Mouse (Mus musculus) testis, postnatal 10 days (tissue): ENCODE measurements around the gene Steap1.

Source experiments
- DNase-seq: peaks from one replicate; pipeline ENCODE4 v3.0.0; 2021; ENCODE audit warnings: low spot score

Gene Steap1

DNA sequence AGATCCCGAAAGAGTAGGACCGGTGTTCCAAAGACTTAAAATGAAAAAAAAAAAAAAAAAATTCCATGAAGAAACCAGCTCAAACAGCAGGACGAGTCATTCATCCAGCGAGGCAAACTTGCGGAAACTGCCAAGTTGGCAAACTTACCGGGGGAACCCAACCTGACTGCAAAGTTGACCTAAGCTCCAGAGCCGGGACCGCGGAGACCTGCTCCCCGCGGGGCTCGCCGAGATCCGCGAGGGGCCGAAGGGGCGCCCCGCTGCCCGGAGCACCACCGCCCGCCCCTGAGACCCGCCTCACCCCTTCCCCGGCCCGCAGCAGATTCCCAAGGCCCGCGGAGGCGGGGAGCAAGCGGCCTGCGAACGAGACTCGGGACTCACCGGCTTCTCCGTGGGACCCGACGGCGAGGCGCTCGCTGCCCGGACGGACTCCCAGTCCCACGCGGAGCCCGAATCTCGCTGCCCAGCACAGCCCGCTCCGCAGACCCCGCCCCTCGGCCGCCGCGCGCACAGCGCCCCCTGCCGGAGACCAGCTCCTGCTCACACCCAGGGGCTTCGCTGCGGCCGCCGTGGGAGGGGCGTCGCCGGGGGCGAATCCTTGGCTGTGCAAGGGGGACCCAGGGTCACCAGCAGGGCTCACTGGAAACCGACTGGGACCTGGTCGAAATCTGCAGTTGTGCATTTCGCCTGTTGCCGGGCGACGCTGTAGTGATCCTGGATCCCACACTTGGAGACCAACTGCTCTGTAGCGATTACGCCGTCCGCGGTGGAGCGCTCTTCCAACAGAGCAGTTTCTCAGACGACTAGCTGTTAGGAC is at the start of gene Steap1:
Steap1 (minus strand) TSS at position 461 of the 817 bp plus-strand sequence.
- DNase-seq: peak; percentile 98

DNA sequence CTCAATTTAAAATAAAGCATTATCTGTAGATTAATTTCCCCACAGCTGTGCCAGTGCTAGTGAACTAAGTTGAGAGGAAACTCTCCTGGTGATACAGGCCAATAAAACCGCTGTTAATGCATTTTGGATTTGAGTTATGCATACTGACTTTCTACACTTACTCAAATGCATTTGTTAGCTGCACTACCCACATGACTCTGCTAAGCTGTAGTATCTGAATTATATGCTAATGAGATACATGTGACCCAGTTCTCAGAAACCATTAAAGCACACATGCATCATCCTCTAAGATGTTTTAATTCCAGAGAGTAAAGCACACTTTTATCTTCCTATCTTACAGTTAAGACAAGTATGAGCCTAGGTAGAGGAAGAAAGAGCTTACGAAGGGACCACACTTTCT is 38.0 kb upstream of the Steap1 start:
- no peak for DNase-seq

DNA sequence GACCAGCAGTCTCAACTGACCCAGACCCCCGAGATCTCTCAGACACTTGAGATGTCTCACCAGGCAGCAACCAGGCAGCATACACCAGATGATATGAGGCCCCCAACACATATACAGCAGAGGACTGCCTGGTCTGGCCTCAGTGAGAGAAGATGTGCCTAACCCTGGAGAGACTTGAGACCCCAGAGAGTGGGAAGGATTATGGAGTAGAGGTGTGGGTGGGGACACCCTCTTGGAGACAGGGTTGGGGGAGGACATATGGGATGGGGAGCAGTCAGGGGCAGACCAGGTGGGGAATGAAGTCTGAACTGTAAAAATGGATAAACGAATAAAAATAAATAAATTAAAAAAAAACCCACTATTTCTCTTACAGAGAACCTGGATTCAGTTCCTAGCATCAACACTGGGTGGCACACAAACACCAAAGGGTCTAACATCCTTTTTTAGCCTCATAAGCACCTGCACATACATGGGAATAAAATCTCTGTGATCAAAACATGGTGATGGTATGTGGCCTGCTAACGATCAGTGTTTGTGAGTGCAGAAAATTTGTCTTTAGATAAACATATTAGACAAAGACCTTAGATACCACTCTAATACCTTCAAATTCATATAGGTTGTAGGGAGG is 7.4 kb upstream of the Steap1 start:
- no peak for DNase-seq

DNA sequence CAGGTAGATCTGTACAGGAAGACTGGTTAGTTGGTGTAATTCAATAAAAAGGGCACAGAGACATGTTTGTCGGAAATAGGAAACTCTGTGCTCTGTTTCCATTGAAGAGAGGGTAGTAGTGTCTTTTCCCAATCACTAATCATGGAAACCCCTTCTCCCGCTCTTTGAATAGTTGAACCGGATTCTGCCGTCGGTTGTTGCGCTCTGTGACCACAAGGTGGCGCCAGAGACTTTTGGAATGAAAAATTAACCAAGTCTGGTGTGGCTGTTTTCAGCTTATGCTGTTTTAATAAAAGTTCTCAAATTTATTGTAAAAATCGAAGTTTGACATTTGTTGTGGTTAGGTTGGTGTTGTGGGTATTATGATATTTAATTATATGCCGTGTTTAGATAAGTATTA is 5.9 kb upstream of the Steap1 start:
- DNase-seq: peak; percentile 80

DNA sequence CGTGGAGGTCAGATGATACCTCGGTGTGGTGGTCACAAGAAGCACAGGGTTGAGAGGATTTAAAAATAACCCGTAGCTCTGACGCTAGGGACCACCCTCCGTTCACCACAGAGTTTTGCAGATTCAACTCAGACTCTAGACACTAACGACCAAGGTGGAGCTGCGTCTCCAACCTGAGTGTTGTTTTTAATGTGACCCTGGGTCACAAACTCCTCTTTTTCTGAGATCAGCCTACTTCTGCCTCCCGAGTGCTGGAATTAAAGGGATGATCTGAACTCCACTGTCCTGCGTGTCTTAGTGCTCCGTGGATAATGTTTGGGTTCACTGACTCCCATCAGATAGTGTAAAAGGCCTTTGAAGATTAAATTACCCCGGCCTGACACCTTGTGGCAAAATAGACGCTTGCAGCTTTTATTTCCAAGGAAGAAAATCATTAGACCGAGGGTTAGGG is 671 bp upstream of the Steap1 start:
- DNase-seq: no peak

DNA sequence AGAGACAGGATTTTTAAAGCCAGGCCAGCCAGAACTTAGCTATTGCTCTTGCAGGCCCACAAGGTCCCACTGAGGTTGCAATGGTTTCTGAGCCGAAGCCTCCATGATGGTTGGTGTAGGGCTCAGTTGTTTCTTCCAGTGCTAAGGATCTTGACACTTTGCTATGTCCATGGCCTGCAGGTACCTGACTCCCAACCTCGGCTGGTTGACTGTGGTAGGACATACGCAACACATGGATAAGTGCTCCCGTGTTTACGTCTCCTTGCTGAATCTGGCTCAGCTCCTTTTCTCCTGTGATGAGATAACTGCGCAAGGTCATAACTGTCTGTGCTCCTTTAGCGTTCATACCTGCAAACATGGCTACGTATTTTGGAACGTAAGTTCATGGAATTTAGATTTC is 14.7 kb downstream of the Steap1 start:
- no peak for DNase-seq

DNA sequence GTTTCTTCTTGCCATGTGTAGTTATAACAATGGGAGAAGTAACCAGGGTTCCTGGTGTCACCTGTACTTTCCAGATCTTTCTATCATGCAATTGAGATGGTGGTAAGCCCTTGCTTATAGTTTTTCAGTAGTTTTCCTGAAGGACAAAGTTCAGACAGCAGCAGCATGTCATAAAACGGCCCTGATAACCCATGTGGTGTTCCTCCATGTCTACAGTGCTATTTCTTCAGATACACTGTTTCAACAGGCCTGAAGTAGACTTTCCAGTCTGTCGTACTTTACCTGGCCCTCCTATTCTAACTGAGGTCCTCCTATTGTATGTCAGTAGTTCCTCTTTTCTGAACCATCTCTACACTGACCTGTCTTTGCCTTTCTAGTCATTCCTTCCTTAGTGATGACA is 16.3 kb downstream of the Steap1 start:
- no peak for DNase-seq

DNA sequence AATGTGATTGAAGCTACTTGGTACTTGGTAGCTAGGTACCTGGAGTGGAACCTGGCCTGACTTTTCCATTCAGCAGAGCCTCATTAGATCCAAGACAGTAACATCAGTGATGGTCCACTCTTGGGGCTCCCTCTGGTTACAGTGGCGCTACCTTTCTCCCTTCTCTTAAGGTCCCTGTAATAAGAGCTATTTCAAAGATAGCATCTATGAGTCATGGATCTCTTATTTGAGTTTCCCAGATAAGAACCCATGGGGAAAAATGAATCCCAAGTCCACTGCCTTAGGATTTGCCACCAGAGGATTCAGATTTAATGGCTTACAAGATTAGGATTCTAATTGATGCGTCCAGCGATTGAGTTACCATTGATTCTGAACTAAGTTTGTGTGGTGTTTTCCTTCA is 16.9 kb downstream of the Steap1 start:
- no peak for DNase-seq

DNA sequence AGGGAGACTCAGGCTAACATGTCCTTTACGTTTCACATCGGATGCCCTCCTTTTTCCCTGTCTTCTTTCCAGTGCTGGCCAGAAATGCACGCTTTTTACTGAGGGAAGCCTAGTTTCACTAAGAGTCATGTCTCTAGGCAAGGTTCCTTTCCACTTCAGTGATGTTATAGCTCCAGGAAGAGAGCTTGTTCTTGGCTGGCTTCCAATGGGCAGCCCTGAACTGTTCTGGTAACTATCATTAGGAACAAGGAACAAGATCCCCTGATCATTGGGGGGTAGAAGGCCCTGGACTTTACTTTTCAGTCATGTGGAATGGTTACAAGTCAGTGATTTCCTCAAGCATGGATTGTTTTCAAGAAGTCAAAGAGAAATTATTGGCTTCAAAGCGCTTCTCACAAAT is 19.2 kb downstream of the Steap1 start:
- no peak for DNase-seq

DNA sequence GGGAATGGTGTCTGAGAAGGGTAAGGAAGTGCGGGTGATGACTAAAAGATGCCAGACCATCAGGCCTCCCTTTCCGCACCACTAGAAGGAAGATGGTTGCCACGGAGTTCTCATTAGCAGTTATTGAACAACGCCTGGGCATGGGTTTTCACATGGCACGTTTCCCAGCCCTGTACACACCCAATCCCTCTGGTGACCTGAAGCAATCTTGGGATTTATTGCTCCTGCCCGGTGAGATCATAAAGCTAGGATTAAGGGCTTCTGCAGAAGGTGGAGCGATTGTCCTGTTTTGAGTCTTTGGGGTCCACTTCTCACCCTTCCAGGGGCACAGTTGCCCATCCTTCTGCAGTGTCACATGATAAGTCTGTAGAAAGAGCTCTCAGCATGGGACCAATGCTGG is 26.9 kb downstream of the Steap1 start:
- DNase-seq: no peak

DNA sequence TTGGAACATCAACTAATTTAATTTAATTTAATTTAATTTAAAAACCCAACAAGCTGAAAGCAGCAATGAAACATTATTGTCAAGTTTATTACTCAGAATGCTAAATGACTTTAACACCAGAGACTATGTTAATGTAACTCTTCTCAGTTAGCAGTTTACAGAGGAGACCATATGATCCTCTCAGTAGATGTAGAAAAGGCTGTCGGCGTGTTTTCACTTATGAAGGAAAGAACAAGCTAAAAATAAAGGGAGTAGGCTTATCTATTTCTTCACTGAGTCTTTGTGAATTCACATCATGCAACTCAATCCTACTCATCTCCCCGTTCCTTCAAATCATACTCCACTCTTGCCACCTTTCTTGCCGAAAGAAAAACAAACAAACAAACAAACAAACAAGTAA is 38.1 kb downstream of the Steap1 start:
- DNase-seq: no peak

DNA sequence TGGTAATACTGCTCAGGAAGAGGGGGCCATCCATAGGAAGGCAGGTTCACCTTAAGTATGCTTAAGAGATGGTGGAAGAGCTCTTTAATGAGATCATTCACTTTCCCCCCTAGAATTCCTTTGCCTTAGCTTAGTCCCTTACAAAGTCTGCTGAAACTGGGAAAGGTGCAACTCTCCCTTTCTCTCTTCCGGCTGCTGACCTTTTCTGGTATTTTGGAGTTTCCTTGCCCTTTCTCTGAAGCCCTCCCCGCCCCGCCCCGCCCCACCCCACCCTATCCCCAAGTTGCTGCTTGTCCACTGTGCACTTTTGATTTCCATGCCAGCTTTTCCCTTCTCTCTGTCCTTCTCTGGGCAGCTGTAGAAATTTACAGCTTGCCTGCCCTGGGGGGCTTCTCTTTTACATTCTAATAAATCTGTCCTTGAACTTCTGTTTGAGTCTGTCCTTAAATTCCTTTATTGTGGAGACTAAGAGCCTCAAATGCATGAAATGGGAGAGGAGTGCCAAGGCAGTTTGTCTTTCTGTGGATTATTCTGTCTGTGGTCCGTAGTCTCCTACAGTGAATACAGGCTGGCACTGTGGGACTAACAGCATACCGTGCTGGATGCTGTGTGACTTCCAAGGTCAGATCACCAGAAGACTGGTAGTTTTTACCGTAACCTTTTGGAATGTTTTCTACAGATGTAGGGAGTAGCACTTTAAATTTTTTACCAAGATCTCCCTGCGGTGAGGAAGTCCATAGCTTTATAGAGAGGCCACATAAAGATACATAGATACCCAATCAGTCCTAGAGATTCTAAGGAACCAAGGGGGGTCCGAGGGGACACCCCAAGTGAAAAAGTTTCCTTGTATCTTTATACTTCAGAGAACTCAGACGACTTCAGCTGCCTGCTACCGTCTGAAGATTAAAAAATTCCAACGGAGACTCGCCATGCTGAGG is 41.5 kb downstream of the Steap1 start:
- DNase-seq: no peak

DNA sequence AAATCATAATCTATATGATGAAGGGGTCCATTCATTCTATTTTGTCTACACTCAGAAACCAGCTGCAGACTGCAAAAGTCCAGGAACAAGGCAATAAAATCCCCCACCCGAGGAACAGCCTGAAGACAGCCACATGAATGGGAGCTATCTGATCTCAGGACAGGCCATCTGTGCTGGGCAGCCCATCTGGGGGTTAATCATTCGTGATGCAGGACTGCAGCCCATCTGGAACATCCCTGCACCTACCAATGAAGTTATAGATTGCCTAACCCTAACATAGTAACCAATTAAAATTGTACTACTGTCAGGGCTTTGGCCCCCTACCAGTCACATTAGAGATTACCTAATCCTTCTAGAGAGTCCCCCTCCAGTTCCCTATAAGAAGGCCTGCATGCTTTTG is 44.1 kb downstream of the Steap1 start:
- DNase-seq: no peak

DNA sequence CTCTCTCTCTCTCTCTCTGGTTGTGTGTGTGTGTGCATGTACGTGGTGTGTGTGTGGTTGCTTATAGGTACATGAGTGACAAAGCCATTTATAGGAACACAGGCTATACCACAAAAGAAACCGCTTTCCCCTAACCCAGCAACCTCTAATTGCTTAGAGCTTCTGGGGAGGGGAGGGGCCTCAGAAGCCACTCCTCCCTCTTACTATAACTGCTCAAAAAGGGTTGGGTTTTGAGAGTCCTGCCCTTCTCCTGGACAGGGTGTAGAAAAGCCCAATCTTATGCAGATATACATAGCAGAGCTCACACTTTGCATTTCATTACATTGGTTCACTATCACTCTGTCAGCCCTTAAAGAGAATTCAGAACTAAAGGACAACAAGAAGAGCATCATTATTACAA is 48.7 kb downstream of the Steap1 start:
- no peak for DNase-seq

DNA sequence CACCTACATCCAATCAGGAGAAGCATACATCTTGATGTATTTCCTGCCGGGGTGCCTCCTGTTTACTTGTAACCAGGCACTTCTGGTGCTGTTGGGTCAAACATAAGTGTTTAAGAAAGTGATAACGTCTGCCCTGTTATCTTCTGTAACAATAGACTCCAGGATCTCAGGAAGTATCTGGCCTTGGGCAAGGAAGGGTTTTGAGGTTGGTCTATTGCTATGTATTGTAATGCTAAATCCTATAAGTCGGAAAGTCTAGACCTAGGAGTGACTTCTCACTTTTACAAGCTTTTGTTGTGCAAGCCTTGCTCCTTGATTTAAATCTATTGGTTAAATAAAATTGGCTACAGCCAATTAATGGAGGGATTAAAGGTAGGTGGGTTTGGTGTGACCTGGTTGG is 50.3 kb downstream of the Steap1 start:
- DNase-seq: no peak

DNA sequence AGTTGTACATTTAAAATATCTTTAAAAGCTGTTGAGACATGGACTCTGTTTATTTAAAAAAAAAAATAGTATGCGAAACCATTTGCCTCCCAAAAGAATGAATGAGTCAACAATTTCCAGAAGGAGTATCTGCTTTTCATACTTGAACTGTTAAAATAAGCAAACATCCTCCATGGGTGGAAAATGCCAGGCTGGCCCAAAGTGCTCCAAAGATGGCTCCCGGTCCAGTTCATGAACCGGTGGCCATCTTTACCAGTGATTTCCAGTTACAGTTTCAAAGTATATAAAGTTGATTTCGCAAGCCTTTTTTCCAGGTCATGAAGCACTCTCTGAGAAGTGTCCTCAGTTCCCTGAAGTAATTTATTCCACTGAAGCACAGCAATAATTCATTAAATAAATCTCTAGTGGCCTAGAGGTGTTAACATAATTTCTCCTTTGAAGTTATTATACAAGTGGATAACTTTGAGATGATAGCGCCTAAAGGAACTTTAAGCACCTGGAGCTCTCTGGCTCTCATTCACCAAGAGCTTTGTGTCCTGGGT is 53.7 kb downstream of the Steap1 start:
- no peak for DNase-seq

DNA sequence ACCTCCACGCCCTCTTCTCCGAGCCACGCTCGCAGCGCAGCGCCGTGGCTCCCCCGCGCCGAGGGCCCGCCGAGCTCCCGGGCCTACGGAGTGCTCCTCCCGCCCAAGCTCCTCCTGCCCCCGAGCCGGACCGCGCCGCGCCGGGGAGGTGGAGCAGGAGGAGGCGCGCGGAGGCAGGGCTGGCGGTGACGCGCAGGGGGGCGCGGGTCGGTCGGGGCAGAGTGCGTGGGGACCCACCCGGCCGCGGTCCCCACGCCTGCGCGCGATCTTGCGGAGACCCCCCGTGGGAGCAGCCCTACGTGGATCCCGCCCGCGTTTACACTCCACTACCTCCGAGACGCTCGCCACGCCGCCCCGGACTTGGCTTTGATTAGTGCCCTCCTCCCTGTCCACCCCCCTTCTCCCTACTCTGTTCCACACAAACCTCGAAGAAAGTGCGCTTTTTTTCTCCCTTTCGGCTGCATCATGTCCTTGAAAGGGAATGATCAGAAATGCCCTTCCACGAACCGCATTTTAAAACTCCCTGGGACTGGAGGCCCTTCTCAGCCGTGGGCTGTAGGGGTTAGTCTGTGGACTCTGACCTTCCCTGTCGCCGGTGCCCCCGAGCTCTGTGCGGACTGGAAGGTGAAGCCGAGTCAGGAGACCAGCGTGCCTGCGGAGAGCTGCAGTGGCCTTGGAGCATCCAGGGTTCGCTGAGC is 55.0 kb downstream of the Steap1 start, which contains the start of gene Steap2:
Steap2 (minus strand) TSS at position 623 of the 698 bp plus-strand sequence.
- DNase-seq: peak; percentile 71

DNA sequence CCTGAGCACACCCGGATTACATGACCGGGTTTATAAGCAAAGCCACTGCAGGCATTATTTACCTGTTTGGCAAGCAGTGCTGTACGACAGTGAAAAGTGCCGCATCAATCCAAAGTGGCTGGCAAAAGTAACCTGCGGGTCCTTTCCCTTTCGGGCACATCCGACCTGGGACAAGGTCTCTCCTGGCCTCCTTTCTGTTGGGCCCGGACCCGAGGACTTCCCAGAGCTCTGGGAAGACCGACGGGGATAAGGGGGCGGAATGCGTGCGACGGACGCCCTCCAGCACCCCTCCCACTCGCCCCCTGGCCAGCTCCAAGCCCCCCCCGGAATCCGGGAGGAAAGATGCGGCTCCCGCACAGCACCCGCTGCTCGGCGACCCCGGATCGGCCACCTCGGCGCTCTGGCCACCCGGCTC is 55.6 kb downstream of the Steap1 start:
- no peak for DNase-seq

DNA sequence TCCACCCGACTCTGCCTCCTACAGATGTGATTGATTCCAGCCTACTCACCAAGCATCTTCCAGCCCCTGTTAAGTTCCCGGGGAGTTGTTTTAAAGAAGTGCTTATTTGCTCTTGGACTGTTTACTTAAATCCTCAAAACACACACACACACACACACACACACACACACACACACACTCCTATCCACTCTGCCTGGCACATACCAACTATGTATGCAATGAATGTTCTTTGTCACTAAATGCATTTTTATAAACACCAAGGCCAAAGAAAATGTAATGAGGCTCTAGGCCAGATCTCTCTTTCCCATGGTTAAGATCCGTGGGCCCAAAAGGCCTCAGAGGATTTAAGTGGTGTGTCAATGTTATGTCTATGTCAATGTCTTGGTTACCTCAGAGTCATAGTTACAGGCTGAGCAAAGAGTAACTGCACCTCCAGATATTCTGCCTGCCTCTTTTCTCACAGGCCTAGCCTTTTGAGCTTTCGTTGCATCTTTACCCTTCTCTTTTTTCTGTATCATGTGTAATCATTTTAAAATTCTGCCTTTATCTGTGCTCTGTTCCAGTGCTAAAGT is 56.9 kb downstream of the Steap1 start:
- DNase-seq: no peak

DNA sequence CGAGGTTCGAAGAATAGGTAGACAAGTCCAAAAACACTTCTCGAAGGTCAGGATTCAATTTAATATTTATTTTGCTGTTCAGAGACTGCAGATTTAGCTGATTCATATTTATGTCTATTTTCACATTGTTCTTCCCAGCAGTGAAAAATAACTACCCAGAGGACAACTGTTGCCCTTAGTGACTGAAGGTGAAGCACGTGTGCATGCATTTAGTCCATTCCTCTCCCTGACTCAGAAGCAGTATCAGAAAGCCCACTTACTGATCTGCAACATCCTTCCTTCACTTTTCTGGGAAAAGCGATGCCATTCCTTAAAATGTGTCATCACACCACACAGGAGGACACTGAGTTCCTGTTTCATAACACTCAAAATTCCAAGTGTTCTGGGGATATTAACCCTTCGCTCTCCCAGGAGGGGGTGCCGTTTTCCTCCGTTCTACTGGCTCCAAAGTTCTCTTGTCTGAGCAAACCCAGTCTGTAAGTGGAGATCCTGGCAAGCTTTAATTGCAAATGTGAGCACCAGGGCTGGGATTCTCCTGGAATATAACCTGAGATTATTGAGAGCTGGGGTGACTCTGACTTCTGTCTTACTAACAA is 60.1 kb downstream of the Steap1 start:
- no peak for DNase-seq

DNA sequence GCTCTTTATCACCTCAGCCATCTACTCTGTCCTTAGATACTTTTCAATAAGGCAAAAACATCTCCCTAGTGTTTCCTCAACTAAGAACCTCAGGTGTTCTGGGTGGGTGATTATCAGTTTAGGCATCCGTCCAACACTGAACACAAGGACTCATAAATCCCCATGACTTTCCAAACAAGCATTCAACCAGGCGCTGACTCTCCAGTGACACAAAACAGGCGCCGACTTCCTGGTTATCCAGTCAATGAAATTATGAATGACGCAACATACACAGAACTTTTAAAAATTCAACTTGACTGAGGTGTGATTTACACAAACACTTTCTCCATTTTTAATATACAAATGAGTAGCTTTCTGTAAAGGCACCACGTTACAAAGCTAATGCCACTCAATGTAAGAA is 60.9 kb downstream of the Steap1 start:
- no peak for DNase-seq
